Mouse (Mus musculus): ENCODE results near the gene Cbx5. TPM values are rescaled to one million over a fixed set of nuclear protein-coding genes. Genes with fewer than 3 reads are reported as not detected.

Gene Cbx5
- total RNA-seq, 1 experiment = 226 TPM

DNA sequence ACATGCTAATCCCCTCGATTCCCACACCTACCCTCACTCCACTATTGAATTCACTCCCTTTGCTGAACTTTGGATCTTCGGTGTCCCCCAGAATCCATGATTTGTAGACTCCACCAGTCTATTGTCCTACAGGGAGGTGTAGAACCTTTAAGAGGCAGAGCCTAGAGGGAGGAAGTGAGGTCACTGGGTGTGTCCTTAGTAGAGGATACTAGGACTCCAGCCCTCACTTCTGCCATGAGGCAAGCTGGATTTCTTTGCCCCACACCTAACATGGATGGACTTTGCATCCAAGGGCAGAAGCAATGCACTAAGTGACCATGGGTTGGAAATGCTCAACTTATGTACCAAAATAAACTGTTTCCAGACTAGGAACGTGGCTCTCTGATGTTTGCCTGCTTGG, 87.2 kb downstream of the Cbx5 start:
- H3K9ac ChIP-seq (ENCODE audit: insufficient read depth, low read depth, low read length, poor library complexity, severe bottlenecking) = no peak overlapping the region
- DNase-seq (ENCODE audit: low read depth, low spot score) = no peak
- peaks cover 4 to 8% of the 10 kb centered on the region in 2 experiments; a peak in 3 of 4 replicates for H3K4me1 ChIP-seq (ENCODE audit: control insufficient read depth in 2 of 2, insufficient read depth in 2 of 2, low read length in 2 of 2, poor library complexity in 1 of 2)
- no peaks in the 10 kb centered on the region for H3K36me3 ChIP-seq (ENCODE audit: control insufficient read depth, insufficient read depth, low read length, poor library complexity, severe bottlenecking)
- no peaks in the 10 kb centered on the region for H3K9me3 ChIP-seq (ENCODE audit: control insufficient read depth, insufficient read depth, low read depth, low read length)
- no peak overlapping the region for H3K4me3 ChIP-seq (ENCODE audit: insufficient read depth in 1 of 2, low read depth in 1 of 2, low read length in 2 of 2, poor library complexity in 1 of 2, severe bottlenecking in 1 of 2)
- no peak overlapping the region for H3K27ac ChIP-seq (ENCODE audit: insufficient read depth, low read depth, low read length, poor library complexity, severe bottlenecking)
- TF ChIP-seq ZC3H11A (IDR thresholded peaks at IDR 0.05; ENCODE audit: borderline replicate concordance, low read depth, low read length) = no peak
- no peak for TF ChIP-seq HCFC1 (IDR thresholded peaks at IDR 0.05; ENCODE audit: borderline replicate concordance, insufficient read depth, low read length)
- TF ChIP-seq MAFK (IDR thresholded peaks at IDR 0.05; ENCODE audit: insufficient read depth, low read depth, low read length) = no peak
- no peak for TF ChIP-seq CHD2 (IDR thresholded peaks at IDR 0.05; ENCODE audit: low read depth, low read length)
- in situ Hi-C loops (cut with MboI; ENCODE audit: low sequenced_read_pairs in 2 of 2, unreplicated experiment in 2 of 2) = no loop called here

DNA sequence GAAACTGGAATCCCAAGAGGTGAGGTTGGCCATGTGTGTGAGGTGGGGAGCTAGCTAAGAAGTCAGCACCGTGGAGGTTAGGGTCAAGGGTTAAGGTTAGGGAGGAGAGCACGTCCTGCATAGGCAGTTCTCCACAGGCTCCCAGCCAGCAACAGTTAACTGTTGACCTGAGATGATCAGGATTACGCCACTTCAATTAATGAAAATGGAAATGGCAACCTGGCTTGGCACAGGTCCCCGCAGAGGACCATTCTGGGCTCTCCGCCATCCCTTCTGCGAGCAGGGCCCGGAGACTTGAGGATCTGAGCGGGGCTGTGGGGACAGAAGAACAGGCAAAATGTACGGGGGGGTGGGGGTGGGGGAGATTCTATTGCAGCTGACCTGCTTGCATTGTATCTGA, 91.8 kb downstream of the Cbx5 start:
- Histone ChIP-seq H3K27ac (ENCODE audit: insufficient read depth, low read depth, low read length, poor library complexity, severe bottlenecking) (no peak overlapping the region), H3K9ac (ENCODE audit: insufficient read depth, low read depth, low read length, poor library complexity, severe bottlenecking) (no peak overlapping the region), H3K9me3 (ENCODE audit: control insufficient read depth, insufficient read depth, low read depth, low read length) (no peaks in the 10 kb centered on the region), H3K4me3 (ENCODE audit: insufficient read depth in 1 of 2, low read depth in 1 of 2, low read length in 2 of 2, poor library complexity in 1 of 2, severe bottlenecking in 1 of 2) (no peak overlapping the region), H3K4me1 (ENCODE audit: control insufficient read depth in 2 of 2, insufficient read depth in 2 of 2, low read length in 2 of 2, poor library complexity in 1 of 2) (peaks cover 6 to 7% of the 10 kb centered on the region in 2 experiments; a peak in 3 of 4 replicates), H3K36me3 (ENCODE audit: control insufficient read depth, insufficient read depth, low read length, poor library complexity, severe bottlenecking) (no peaks in the 10 kb centered on the region)
- in situ Hi-C loops (cut with MboI; ENCODE audit: low sequenced_read_pairs in 2 of 2, unreplicated experiment in 2 of 2) = no loop called here
- TF ChIP-seq HCFC1 (IDR thresholded peaks at IDR 0.05; ENCODE audit: borderline replicate concordance, insufficient read depth, low read length) (no peak), ZC3H11A (IDR thresholded peaks at IDR 0.05; ENCODE audit: borderline replicate concordance, low read depth, low read length) (no peak)
- no peak for DNase-seq (ENCODE audit: low read depth, low spot score)

DNA sequence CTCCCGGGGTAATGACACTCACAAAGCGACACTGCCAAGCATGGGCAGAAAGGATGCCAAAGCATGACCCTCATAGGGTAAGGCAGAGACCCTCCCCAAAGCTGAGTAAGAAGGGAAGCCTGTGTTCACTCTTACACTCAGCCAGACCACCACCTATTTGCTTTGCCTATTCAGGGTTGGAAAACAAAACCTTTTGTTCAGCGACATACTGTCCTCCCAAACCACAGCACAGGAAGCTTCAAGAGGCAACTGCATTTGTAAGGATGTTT, 92.3 kb downstream of the Cbx5 start:
- H3K4me1 ChIP-seq (ENCODE audit: control insufficient read depth in 2 of 2, insufficient read depth in 2 of 2, low read length in 2 of 2, poor library complexity in 1 of 2) = peaks cover 6 to 7% of the 10 kb centered on the region in 2 experiments; a peak in 3 of 4 replicates
- no peak for DNase-seq (ENCODE audit: low read depth, low spot score)
- H3K9me3 ChIP-seq (ENCODE audit: control insufficient read depth, insufficient read depth, low read depth, low read length) = no peaks in the 10 kb centered on the region
- in situ Hi-C loops (cut with MboI; ENCODE audit: low sequenced_read_pairs in 2 of 2, unreplicated experiment in 2 of 2) = no loop called here
- TF ChIP-seq HCFC1 (IDR thresholded peaks at IDR 0.05; ENCODE audit: borderline replicate concordance, insufficient read depth, low read length) (no peak), ZC3H11A (IDR thresholded peaks at IDR 0.05; ENCODE audit: borderline replicate concordance, low read depth, low read length) (no peak), ZNF384 (IDR thresholded peaks at IDR 0.05; ENCODE audit: low read depth, low read length) (no peak), CHD2 (IDR thresholded peaks at IDR 0.05; ENCODE audit: low read depth, low read length) (no peak), MAFK (IDR thresholded peaks at IDR 0.05; ENCODE audit: insufficient read depth, low read depth, low read length) (no peak)
- H3K27ac ChIP-seq (ENCODE audit: insufficient read depth, low read depth, low read length, poor library complexity, severe bottlenecking) = no peak overlapping the region
- H3K9ac ChIP-seq (ENCODE audit: insufficient read depth, low read depth, low read length, poor library complexity, severe bottlenecking) = no peak overlapping the region
- no peak overlapping the region for H3K4me3 ChIP-seq (ENCODE audit: insufficient read depth in 1 of 2, low read depth in 1 of 2, low read length in 2 of 2, poor library complexity in 1 of 2, severe bottlenecking in 1 of 2)
- H3K36me3 ChIP-seq (ENCODE audit: control insufficient read depth, insufficient read depth, low read length, poor library complexity, severe bottlenecking) = no peaks in the 10 kb centered on the region

DNA sequence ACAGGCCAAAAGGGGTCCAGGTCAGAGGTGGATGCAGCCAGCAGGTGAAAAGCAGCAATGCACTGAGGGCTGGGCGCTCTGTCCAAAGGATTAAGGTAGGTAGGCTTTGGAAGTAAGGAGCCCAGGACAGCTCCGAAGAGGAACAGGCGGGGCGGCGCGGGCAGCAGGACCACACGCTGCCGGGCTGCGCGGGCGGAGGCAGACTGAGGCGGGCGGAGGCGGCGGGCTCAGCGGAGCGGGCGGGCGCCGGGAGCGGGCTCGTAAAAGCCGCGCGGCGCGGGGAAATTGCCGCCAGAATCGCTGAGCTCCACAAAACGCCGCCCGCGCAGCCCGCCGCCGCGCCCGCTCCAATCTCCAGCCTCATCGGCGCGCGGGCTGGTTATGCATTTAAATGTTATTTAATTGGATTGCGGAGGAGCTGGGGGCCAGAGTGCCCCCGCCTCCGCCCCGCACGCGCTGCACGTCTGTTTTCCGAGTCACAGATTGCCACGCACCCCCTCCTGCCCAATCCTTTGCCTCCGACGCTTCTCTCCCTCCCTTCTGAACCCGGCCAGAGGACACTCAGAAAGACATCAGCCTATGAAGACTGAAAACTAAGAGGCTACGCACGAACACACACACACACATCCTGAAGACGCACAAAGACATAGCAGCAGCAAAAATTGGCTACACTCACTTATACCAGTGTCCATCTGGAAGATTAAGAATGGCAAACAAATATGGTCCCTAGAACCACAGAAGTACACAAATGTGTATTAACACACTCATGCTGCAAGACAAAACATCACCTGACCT, 92.8 kb downstream of the Cbx5 start:
- H3K27ac ChIP-seq (ENCODE audit: insufficient read depth, low read depth, low read length, poor library complexity, severe bottlenecking) = no peak overlapping the region
- peak overlapping the region; percentile 63 for H3K4me3 ChIP-seq (ENCODE audit: insufficient read depth in 1 of 2, low read depth in 1 of 2, low read length in 2 of 2, poor library complexity in 1 of 2, severe bottlenecking in 1 of 2)
- TF ChIP-seq MAFK (IDR thresholded peaks at IDR 0.05; ENCODE audit: insufficient read depth, low read depth, low read length) = 0 out of 2 replicates have a peak, but pooled peaks have one; percentile 37
- TF ChIP-seq ZC3H11A (IDR thresholded peaks at IDR 0.05; ENCODE audit: borderline replicate concordance, low read depth, low read length) = no peak
- in situ Hi-C loops (cut with MboI; ENCODE audit: low sequenced_read_pairs in 2 of 2, unreplicated experiment in 2 of 2) = no loop called here
- no peak for DNase-seq (ENCODE audit: low read depth, low spot score)
- peaks cover 6 to 7% of the 10 kb centered on the region in 2 experiments; a peak in 3 of 4 replicates for H3K4me1 ChIP-seq (ENCODE audit: control insufficient read depth in 2 of 2, insufficient read depth in 2 of 2, low read length in 2 of 2, poor library complexity in 1 of 2)
- H3K9me3 ChIP-seq (ENCODE audit: control insufficient read depth, insufficient read depth, low read depth, low read length) = no peaks in the 10 kb centered on the region
- H3K36me3 ChIP-seq (ENCODE audit: control insufficient read depth, insufficient read depth, low read length, poor library complexity, severe bottlenecking) = no peaks in the 10 kb centered on the region
- H3K9ac ChIP-seq (ENCODE audit: insufficient read depth, low read depth, low read length, poor library complexity, severe bottlenecking) = peak overlapping the region; percentile 68

All from ES-E14 (cell line).